Mouse (Mus musculus) naive thymus-derived CD4-positive, alpha-beta T cell, adult 2 months (primary cell): ENCODE measurements around the gene Mapk3.

ENCODE experiments used
- DNase-seq: peaks from one replicate; pipeline ENCODE4 v3.0.0-alpha.2; 2011; ENCODE audit warnings: low read depth

Mapk3 gene

GRCm38 (mm10) chr7:126802134-126802889 is 42.9 kb downstream of the Mapk3 start:
- no peak for DNase-seq

DNA sequence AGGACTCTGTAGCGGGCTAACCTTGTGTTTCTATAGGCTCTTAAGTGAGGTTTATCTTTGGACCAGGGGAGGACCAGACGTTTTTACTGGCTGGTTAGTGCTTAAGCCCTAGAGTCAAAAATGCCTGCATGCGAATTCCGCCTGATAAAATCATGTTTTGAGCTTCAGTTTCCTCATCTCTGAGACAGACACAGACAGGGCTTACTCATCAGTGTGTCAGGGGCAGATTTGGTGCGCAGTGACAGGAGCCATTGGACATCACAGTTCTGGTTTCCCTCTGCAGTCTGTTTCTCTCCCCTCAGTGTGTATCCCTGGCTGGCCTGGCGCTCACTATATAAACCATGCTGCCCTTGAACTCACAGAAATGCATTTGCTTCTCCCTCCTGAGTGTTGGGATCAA is 43.8 kb downstream of the Mapk3 start:
- no peak for DNase-seq

GRCm38 (mm10) chr7:126803751-126804150 is 44.4 kb downstream of the Mapk3 start:
- DNase-seq = no peak

GRCm38 (mm10) chr7:126806956-126807355 is 47.6 kb downstream of the Mapk3 start:
- DNase-seq = no peak

DNA sequence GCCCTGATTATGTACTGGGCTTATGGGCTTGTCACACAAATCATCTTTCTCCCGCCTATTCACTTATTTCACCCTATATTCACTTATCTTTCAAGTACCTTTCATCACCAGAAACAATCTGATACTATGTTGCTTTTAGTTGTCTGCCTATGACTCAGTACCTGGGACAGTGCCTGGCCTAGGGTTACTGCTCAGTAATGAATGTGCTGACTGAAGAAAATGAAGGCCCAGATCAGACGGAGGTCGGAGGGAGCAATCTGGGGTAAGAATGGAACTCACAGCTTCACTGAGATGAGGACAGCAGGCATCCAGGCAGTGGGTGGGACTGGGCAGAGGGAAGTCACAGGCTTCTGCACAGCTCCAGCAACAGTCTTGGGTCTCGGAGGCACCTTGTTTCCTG is 48.0 kb downstream of the Mapk3 start:
- DNase-seq = no peak

DNA sequence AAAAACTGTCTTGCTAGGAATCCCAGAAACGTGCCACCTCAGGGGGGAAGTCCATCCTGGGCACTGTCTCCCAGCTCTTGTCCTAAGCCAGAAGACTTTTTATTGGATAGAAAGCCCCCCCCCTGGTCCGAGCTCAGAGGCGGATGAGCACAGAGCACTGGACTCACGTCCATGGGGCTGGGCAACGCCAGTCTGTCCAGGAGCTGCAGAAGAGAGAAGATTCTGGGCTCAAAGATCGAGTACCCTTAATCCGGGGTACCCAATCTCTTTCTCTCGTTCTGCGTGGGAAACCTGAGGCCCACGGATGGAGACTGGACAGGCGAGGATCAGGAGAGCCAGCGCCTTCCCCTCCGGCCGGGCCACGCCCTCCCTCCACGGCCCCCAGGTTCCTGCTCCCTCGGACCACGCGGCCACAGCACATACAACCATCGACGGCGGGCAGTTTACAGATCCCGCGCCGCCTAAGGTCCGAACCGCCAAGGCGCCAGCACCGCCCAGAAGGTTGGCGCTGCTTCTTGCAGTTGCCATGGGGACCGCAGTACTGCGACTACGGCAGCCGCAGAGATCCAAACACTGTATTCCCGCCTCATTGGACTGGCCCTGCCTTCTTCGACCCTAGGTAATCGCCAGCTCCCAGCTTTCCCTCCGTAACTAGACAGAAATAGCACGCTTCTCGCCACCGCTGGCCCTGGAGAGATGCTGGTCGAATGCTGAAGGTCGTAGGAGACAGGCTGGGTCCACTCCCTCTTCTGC is 49.5 kb downstream of the Mapk3 start:
- no peak for DNase-seq

GRCm38 (mm10) chr7:126809723-126810369 is 50.4 kb downstream of the Mapk3 start:
- no peak for DNase-seq
